Mouse (Mus musculus) CH12.LX (cell line): Measurements from ENCODE around the gene Scn4a. TPM values are rescaled to one million over a fixed set of nuclear protein-coding genes. Genes with fewer than 3 reads are reported as not detected.

ENCODE experiments used
- DNase-seq: peaks from one replicate; pipeline ENCODE4 v3.0.0-alpha.2; 2013; ENCODE audit errors: extremely low read depth
- H3K27ac ChIP-seq: 2 replicates; pipeline ENCODE4 v1.5.1; 2012; ENCODE audit warnings: low read depth, mild to moderate bottlenecking, control low read depth, moderate library complexity; ENCODE audit not compliant: insufficient read depth
- H3K27me3 ChIP-seq: replicated peaks from 2 replicates; pipeline ENCODE3; 2012; ENCODE audit warnings: inconsistent platforms
- H3K36me3 ChIP-seq, 2 experiments: replicated peaks in 1 of 2; 2 replicates each; pipeline versions ENCODE3 to v1.6.1; 2012; ENCODE audit warnings: inconsistent platforms in 1 of 2, low read length in 1 of 2, mild to moderate bottlenecking in 1 of 2, mixed read lengths in 1 of 2, moderate library complexity in 1 of 2; ENCODE audit not compliant: control insufficient read depth in 1 of 2, insufficient read depth in 1 of 2
- H3K4me1 ChIP-seq, 2 experiments: 2 replicates each; pipeline ENCODE4 v1.6.1; 2012; ENCODE audit warnings: inconsistent platforms in 1 of 2, moderate library complexity in 1 of 2; ENCODE audit not compliant: insufficient read depth in 2 of 2, control insufficient read depth in 1 of 2
- H3K4me2 ChIP-seq: 2 replicates; pipeline ENCODE4 v1.6.1; 2012; ENCODE audit warnings: low read depth, mild to moderate bottlenecking, control low read depth; ENCODE audit not compliant: poor library complexity, insufficient read depth, severe bottlenecking
- H3K4me3 ChIP-seq, 3 experiments: fragments of 150-350 bp in 1 of 3; sonication (generic) in 1 of 3; replicated peaks in 1 of 3; 2 replicates each; pipeline versions ENCODE3 to v1.5.1; 2011 to 2012; ENCODE audit warnings: low read depth in 2 of 3, low read length in 2 of 3, mild to moderate bottlenecking in 2 of 3, moderate library complexity in 2 of 3, control low read depth in 1 of 3, improper control_type of control experiment in 1 of 3, inconsistent platforms in 1 of 3, mixed read lengths in 1 of 3; ENCODE audit not compliant: poor library complexity in 1 of 3
- H3K79me2 ChIP-seq: replicated peaks from 2 replicates; pipeline ENCODE4 v1.6.1; 2012; ENCODE audit warnings: mild to moderate bottlenecking, moderate library complexity; ENCODE audit not compliant: control insufficient read depth, poor library complexity, insufficient read depth, severe bottlenecking; ENCODE audit errors: extremely low read depth
- H3K9ac ChIP-seq: 2 replicates; pipeline ENCODE4 v1.6.1; 2012; ENCODE audit warnings: low read depth, mild to moderate bottlenecking, control low read depth, moderate library complexity; ENCODE audit not compliant: insufficient read depth
- H3K9me3 ChIP-seq: replicated peaks from 2 replicates; pipeline ENCODE3; 2012; ENCODE audit warnings: low read length, inconsistent platforms, mixed read lengths
- ELF1 ChIP-seq: IDR thresholded peaks from 2 replicates; pipeline ENCODE4 v1.6.1; 2014; ENCODE audit warnings: low read depth, mild to moderate bottlenecking, inconsistent platforms, low read length, improper control_type of control experiment
- IRF4 ChIP-seq: IDR thresholded peaks from 2 replicates; pipeline ENCODE4 v1.6.1; 2014; ENCODE audit warnings: low read depth, mild to moderate bottlenecking, inconsistent platforms, low read length, improper control_type of control experiment
- JUN ChIP-seq: IDR thresholded peaks from 2 replicates; pipeline ENCODE4 v1.6.1; 2011; ENCODE audit warnings: low read depth, mild to moderate bottlenecking, low read length, improper control_type of control experiment, moderate library complexity; ENCODE audit not compliant: insufficient read depth
- KAT2A ChIP-seq: IDR thresholded peaks from 2 replicates; pipeline ENCODE4 v1.6.1; 2012; ENCODE audit warnings: low read length, improper control_type of control experiment, inconsistent platforms; ENCODE audit not compliant: insufficient replicate concordance
- MAFK ChIP-seq: IDR thresholded peaks from 2 replicates; pipeline ENCODE4 v1.6.1; 2011; ENCODE audit warnings: low read length, improper control_type of control experiment; ENCODE audit not compliant: insufficient replicate concordance
- MEF2A ChIP-seq: IDR thresholded peaks from 2 replicates; pipeline ENCODE4 v1.6.1; 2014; ENCODE audit warnings: low read depth, mild to moderate bottlenecking, inconsistent platforms, low read length, improper control_type of control experiment, borderline replicate concordance
- TBP ChIP-seq: conservative IDR thresholded peaks from 2 replicates; pipeline ENCODE4 v1.6.1; 2011; ENCODE audit warnings: low read depth, low read length, improper control_type of control experiment
- TCF12 ChIP-seq: IDR thresholded peaks from 2 replicates; pipeline ENCODE4 v1.6.1; 2014; ENCODE audit warnings: low read depth, mild to moderate bottlenecking, inconsistent platforms, low read length, improper control_type of control experiment
- USF1 ChIP-seq: IDR thresholded peaks from 2 replicates; pipeline ENCODE4 v1.6.1; 2014; ENCODE audit warnings: low read depth, mild to moderate bottlenecking, inconsistent platforms, low read length, improper control_type of control experiment
- USF2 ChIP-seq: conservative IDR thresholded peaks from 2 replicates; pipeline ENCODE4 v1.6.1; 2011; ENCODE audit warnings: low read depth, low read length, improper control_type of control experiment
- ZC3H11A ChIP-seq: IDR thresholded peaks from 2 replicates; pipeline ENCODE4 v1.6.1; 2012; ENCODE audit warnings: low read depth, mild to moderate bottlenecking, inconsistent platforms, low read length, improper control_type of control experiment
- dilution Hi-C: fragments of 300-500 bp; cut with MboI; formaldehyde crosslinking; loops from 2 replicates; pipeline ENCODE4 v1.14.3; 2020; ENCODE audit warnings: low sequenced_read_pairs; ENCODE audit not compliant: extremely low pct_unique_long_range_greater_than_20kb, extremely low pct_ligation_motif_present
- in situ Hi-C: fragments of 300-500 bp; cut with MboI; formaldehyde crosslinking; loops from 3 replicates; pipeline ENCODE4 v1.14.3; 2019; ENCODE audit warnings: low sequenced_read_pairs, low pct_ligation_motif_present, low pct_unique_long_range_greater_than_20kb, mixed read lengths
- polyA plus RNA-seq: library from polyadenylated mRNA; unstranded; fragments of >175 nt; gene quantifications from 2 replicates; pipeline ENCODE4 v1.2.1, GENCODE M21; 2012; ENCODE audit warnings: low read depth; ENCODE audit not compliant: insufficient read length
- total RNA-seq, 2 experiments: library from RNA; depleted of rRNA; stranded (reverse); fragments of 300-350 nt in 1 of 2; fragments of >200 nt in 1 of 2; gene quantifications; 2 replicates each; pipeline ENCODE4 v1.2.3; 2012 to 2014

The Scn4a gene
- total and polyA plus RNA-seq, 3 experiments, result 0.55 to 0.97 (median 0.64) TPM

GRCm38 (mm10) chr11:106338870-106339269 lies 14.2 kb downstream of the Scn4a start:
- dilution Hi-C loops, result no loop called here
- no peaks in the 10 kb centered on the region for H3K36me3 ChIP-seq
- in situ Hi-C loops, result no loop called here
- no peak overlapping the region for H3K9ac ChIP-seq
- H3K79me2 ChIP-seq, result no peaks in the 10 kb centered on the region
- no peak overlapping the region for H3K4me2 ChIP-seq
- H3K27ac ChIP-seq, result no peak overlapping the region
- no peak for DNase-seq
- H3K27me3 ChIP-seq, result peaks cover 57% of the 10 kb centered on the region
- H3K4me1 ChIP-seq, result peaks cover 2 to 7% of the 10 kb centered on the region in 2 experiments; a peak in 3 of 4 replicates
- TF ChIP-seq TBP (no peak), JUN (no peak), TCF12 (no peak), MAFK (no peak), ZC3H11A (no peak), USF2 (no peak), ELF1 (no peak)
- H3K4me3 ChIP-seq, result no peak overlapping the region
- H3K9me3 ChIP-seq, result peaks cover 5% of the 10 kb centered on the region

- TF ChIP-seq KAT2A, result no peak
- no peak for TF ChIP-seq ELF1
- no peak for TF ChIP-seq MEF2A
- peaks cover 51% of the 10 kb centered on the region for H3K27me3 ChIP-seq
- no peak for DNase-seq
These were observed 15.1 kb downstream of the Scn4a start for GRCm38 (mm10) chr11:106338029-106338428.

GRCm38 (mm10) chr11:106334066-106334465 lies 19.0 kb downstream of the Scn4a start:
- in situ Hi-C loops, result no loop called here
- H3K27me3 ChIP-seq, result peaks cover 22% of the 10 kb centered on the region
- H3K9me3 ChIP-seq, result no peaks in the 10 kb centered on the region
- H3K4me1 ChIP-seq, result peaks cover 9 to 14% of the 10 kb centered on the region in 2 experiments
- no peaks in the 10 kb centered on the region for H3K36me3 ChIP-seq
- dilution Hi-C loops, result no loop called here
- DNase-seq, result no peak
- no peak overlapping the region for H3K4me2 ChIP-seq
- no peaks in the 10 kb centered on the region for H3K79me2 ChIP-seq
- no peak overlapping the region for H3K27ac ChIP-seq
- H3K9ac ChIP-seq, result no peak overlapping the region
- TF ChIP-seq USF1 (no peak), IRF4 (no peak)
- no peak overlapping the region for H3K4me3 ChIP-seq

More at GRCm38 (mm10) chr11:106338029-106338428, 15.1 kb downstream of the Scn4a start:
- in situ Hi-C loops, result no loop called here
- Histone ChIP-seq H3K9ac (no peak overlapping the region), H3K9me3 (peaks cover 5% of the 10 kb centered on the region), H3K79me2 (no peaks in the 10 kb centered on the region), H3K4me2 (no peak overlapping the region), H3K4me3 (no peak overlapping the region), H3K36me3 (no peaks in the 10 kb centered on the region), H3K4me1 (peaks cover 2 to 7% of the 10 kb centered on the region in 2 experiments; a peak in 3 of 4 replicates), H3K27ac (no peak overlapping the region)
- dilution Hi-C loops, result no loop called here
